8 mouse cellular contexts compared by ENCODE assay signal in genomic region chr11:117780199-117780515, GRCm38 (mm10). TPM values are rescaled to one million over a fixed set of nuclear protein-coding genes. Genes with fewer than 3 reads are reported as not detected.
DNase-seq lines count a peak whose midpoint lies in the region; ATAC-seq and TF ChIP-seq lines count a peak whose summit lies in the region.

No protein-coding gene starts in this region.

- no peak for TF ChIP-seq RAD21 in MEL (IDR thresholded peaks at IDR 0.05; ENCODE audit: low read depth, low read length)

- 1% methylated on average over 17 of the region's 17 CpGs for WGBS in heart, embryonic 14.5 days
- WGBS in hindbrain, embryonic 11.5 days = 1% methylated on average over 17 of the region's 17 CpGs
- 1% methylated on average over 17 of the region's 17 CpGs for WGBS in midbrain, embryonic 10.5 days

- TF ChIP-seq CTCF in MEL (IDR thresholded peaks at IDR 0.05 in 2 of 3, conservative IDR thresholded peaks at IDR 0.05 in 1 of 3; ENCODE audit: control insufficient read depth in 1 of 3, insufficient read depth in 1 of 3, low read depth in 2 of 3, low read length in 3 of 3, poor library complexity in 1 of 3, severe bottlenecking in 1 of 3) = no peak

- H3K27ac ChIP-seq in heart, embryonic 14.5 days (replicated peaks in 1 of 2; ENCODE audit: control insufficient read depth in 1 of 2, insufficient read depth in 1 of 2, low read depth in 2 of 2, low read length in 2 of 2) = peak overlapping the region; percentile 88 to 94
- H3K27ac ChIP-seq in MEL (ENCODE audit: control insufficient read depth, low read depth, low read length) = peak overlapping the region; percentile 96
- H3K27ac ChIP-seq in hindbrain, embryonic 11.5 days (ENCODE audit: low read depth, low read length) = peak overlapping the region; percentile 78
- H3K27ac ChIP-seq in midbrain, embryonic 10.5 days (replicated peaks) = peak overlapping the region; percentile 82

- peaks cover 34% of the 10 kb centered on the region for H3K79me2 ChIP-seq in MEL (ENCODE audit: control insufficient read depth, insufficient read depth, low read length, poor library complexity)

- peak overlapping the region; percentile 100 for H3K4me2 ChIP-seq in heart, embryonic 14.5 days (ENCODE audit: low read length)
- peak overlapping the region; percentile 75 for H3K4me2 ChIP-seq in hindbrain, embryonic 11.5 days (replicated peaks; ENCODE audit: low read depth, low read length)

- peak; percentile 3; the same call in 1 of the 2 replicates for ATAC-seq in heart, embryonic 14.5 days (ENCODE audit: insufficient number of reproducible peaks, insufficient read depth, low FRiP score, low read depth)
- ATAC-seq in hindbrain, embryonic 11.5 days (ENCODE audit: low FRiP score) = 0 out of 2 replicates have a peak, but pooled peaks have one; percentile 15
- ATAC-seq in frontal cortex, adult (ENCODE audit: low TSS enrichment) = no peak

- H3K9me3 ChIP-seq in heart, embryonic 14.5 days (ENCODE audit: control insufficient read depth, low read length) = no peaks in the 10 kb centered on the region
- H3K9me3 ChIP-seq in MEL (replicated peaks; ENCODE audit: insufficient read depth, low read length) = no peaks in the 10 kb centered on the region
- H3K9me3 ChIP-seq in hindbrain, embryonic 11.5 days (ENCODE audit: control insufficient read depth, low read length) = no peaks in the 10 kb centered on the region
- no peaks in the 10 kb centered on the region for H3K9me3 ChIP-seq in midbrain, embryonic 10.5 days (replicated peaks)

- DNase-seq in heart, postnatal 36 days = no peak
- no peak for DNase-seq in MEL (ENCODE audit: low read depth, low spot score)
- DNase-seq in hindbrain, embryonic 11.5 days (ENCODE audit: low spot score) = no peak
- no peak for DNase-seq in midbrain, embryonic 10.5 days (ENCODE audit: low spot score)
- no peak for DNase-seq in right cerebral cortex, postnatal 14 days
- DNase-seq in left cerebral cortex, postnatal 4 days = no peak

- H3K4me1 ChIP-seq in heart, embryonic 14.5 days (ENCODE audit: control insufficient read depth in 2 of 2, insufficient read depth in 2 of 2, low read length in 2 of 2) = peaks cover 29 to 37% of the 10 kb centered on the region in 2 experiments
- H3K4me1 ChIP-seq in MEL (ENCODE audit: control insufficient read depth in 1 of 2, insufficient read depth in 2 of 2, low read length in 2 of 2) = peaks cover 3 to 13% of the 10 kb centered on the region in 2 experiments; a peak in 2 of 4 replicates
- H3K4me1 ChIP-seq in hindbrain, embryonic 11.5 days (replicated peaks; ENCODE audit: control insufficient read depth, insufficient read depth, low read length) = peaks cover 18% of the 10 kb centered on the region
- H3K4me1 ChIP-seq in midbrain, embryonic 10.5 days = peaks cover 55% of the 10 kb centered on the region

- no peak for TF ChIP-seq EP300 in MEL (IDR thresholded peaks at IDR 0.05; ENCODE audit: low read depth in 1 of 2, low read length in 2 of 2)

- H3K4me3 ChIP-seq in heart, embryonic 14.5 days (ENCODE audit: control insufficient read depth in 1 of 2, insufficient read depth in 1 of 2, low read depth in 1 of 2, low read length in 2 of 2) = peak overlapping the region; percentile 51 to 60
- H3K4me3 ChIP-seq in MEL (ENCODE audit: control insufficient read depth in 1 of 2, insufficient read depth in 1 of 2, low read depth in 2 of 2, low read length in 2 of 2) = peak overlapping the region; percentile 67 to 74
- peak overlapping the region; percentile 34 for H3K4me3 ChIP-seq in hindbrain, embryonic 11.5 days (ENCODE audit: low read depth, low read length)
- H3K4me3 ChIP-seq in midbrain, embryonic 10.5 days = peak overlapping the region; percentile 58

- intact Hi-C loops in heart, postnatal 36 days (cut with DNase I) = no loop called here
- intact Hi-C loops in left cerebral cortex, postnatal 4 days (cut with DNase I) = no loop called here

- TF ChIP-seq POLR2A in MEL (IDR thresholded peaks at IDR 0.05; ENCODE audit: control insufficient read depth in 1 of 2, insufficient read depth in 1 of 2, low read depth in 1 of 2, low read length in 2 of 2, poor library complexity in 1 of 2) = no peak

- H3K9ac ChIP-seq in heart, embryonic 14.5 days (ENCODE audit: low read length) = peak overlapping the region; percentile 85
- H3K9ac ChIP-seq in MEL (ENCODE audit: control insufficient read depth, low read depth, low read length, poor library complexity, severe bottlenecking) = peak overlapping the region; percentile 77
- H3K9ac ChIP-seq in hindbrain, embryonic 11.5 days (ENCODE audit: low read depth, low read length) = peak overlapping the region; percentile 68

- no peaks in the 10 kb centered on the region for H3K27me3 ChIP-seq in heart, embryonic 14.5 days (ENCODE audit: control insufficient read depth, insufficient read depth, low read length)
- no peaks in the 10 kb centered on the region for H3K27me3 ChIP-seq in MEL (ENCODE audit: control insufficient read depth in 1 of 2, insufficient read depth in 2 of 2, low read length in 2 of 2)
- peaks cover 38% of the 10 kb centered on the region for H3K27me3 ChIP-seq in hindbrain, embryonic 11.5 days (ENCODE audit: control insufficient read depth, insufficient read depth, low read length)
- peaks cover 74% of the 10 kb centered on the region for H3K27me3 ChIP-seq in midbrain, embryonic 10.5 days (ENCODE audit: low read depth, poor library complexity, severe bottlenecking)

- peaks cover 33% of the 10 kb centered on the region for H3K36me3 ChIP-seq in heart, embryonic 14.5 days (ENCODE audit: control insufficient read depth, insufficient read depth, low read length)
- no peaks in the 10 kb centered on the region for H3K36me3 ChIP-seq in MEL (ENCODE audit: control insufficient read depth in 1 of 2, insufficient read depth in 2 of 2, low read length in 2 of 2)
- no peaks in the 10 kb centered on the region for H3K36me3 ChIP-seq in hindbrain, embryonic 11.5 days (ENCODE audit: control insufficient read depth, insufficient read depth, low read length)
- no peaks in the 10 kb centered on the region for H3K36me3 ChIP-seq in midbrain, embryonic 10.5 days

TF ChIP-seq in MEL, 35 proteins besides CTCF, POLR2A, EP300 and RAD21 (continues in another document):
- TF ChIP-seq NELFE (IDR thresholded peaks at IDR 0.05; ENCODE audit: low read depth, low read length) (no peak), MYC (IDR thresholded peaks at IDR 0.05; ENCODE audit: low read depth, low read length) (no peak), HCFC1 (IDR thresholded peaks at IDR 0.05; ENCODE audit: low read depth, low read length) (no peak), ELF1 (IDR thresholded peaks at IDR 0.05; ENCODE audit: low read depth, low read length) (no peak)

RNA-seq across cellular contexts. Expression of gene Tmc8, which starts 1.7 kb away (rescaled TPM):
- 1.6 and 2.1 TPM in 2 replicates for polyA plus RNA-seq in heart, embryonic 14.5 days (2014; fragmentation: Nextera tagmentation; extraction: Ambion mirVana)
- 1 to 10 TPM; 4.0 to 4.1 TPM for total RNA-seq in heart, postnatal 36 days (2021)
- 15.4 TPM in 2 replicates for total RNA-seq in MEL (2012; rRNA removed)
- polyA plus RNA-seq in MEL (2012; ENCODE audit: insufficient read depth in 1 of 2, insufficient read length in 2 of 2, low read depth in 1 of 2, low replicate concordance in 2 of 2, missing spikeins in 1 of 2) = 10 to 100 TPM in 1 of 2 experiments, not detected in 1; 23.5 TPM
- 0.86 and 0.93 TPM in 2 replicates for polyA plus RNA-seq in hindbrain, embryonic 11.5 days (2014; fragmentation: Nextera tagmentation; extraction: Ambion mirVana)
- 0.78 and 0.93 TPM in 2 replicates for polyA plus RNA-seq in midbrain, embryonic 10.5 days (2016; fragmentation: Nextera tagmentation; extraction: Ambion mirVana)
- 1 to 10 TPM; 1.2 to 1.5 TPM for total RNA-seq in left cerebral cortex, postnatal 4 days (2021)

RNA-seq across cellular contexts. Expression of gene Tmc6, which starts 1.8 kb away (rescaled TPM):
- 18.2 and 22.5 TPM in 2 replicates for polyA plus RNA-seq in heart, embryonic 14.5 days (2014; fragmentation: Nextera tagmentation; extraction: Ambion mirVana)
- total RNA-seq in heart, postnatal 36 days (2021) = 10 to 100 TPM; 11.2 to 18.4 TPM
- total RNA-seq in MEL (2012; rRNA removed) = 52.0 and 61.2 TPM in 2 replicates
- 10 to 100 TPM in 1 of 2 experiments, not detected in 1; 48.8 TPM for polyA plus RNA-seq in MEL (2012; ENCODE audit: insufficient read depth in 1 of 2, insufficient read length in 2 of 2, low read depth in 1 of 2, low replicate concordance in 2 of 2, missing spikeins in 1 of 2)
- polyA plus RNA-seq in hindbrain, embryonic 11.5 days (2014; fragmentation: Nextera tagmentation; extraction: Ambion mirVana) = 8.1 and 9.5 TPM in 2 replicates
- polyA plus RNA-seq in midbrain, embryonic 10.5 days (2016; fragmentation: Nextera tagmentation; extraction: Ambion mirVana) = 10.1 and 10.5 TPM in 2 replicates
- total RNA-seq in left cerebral cortex, postnatal 4 days (2021) = 1 to 10 TPM; 3.5 TPM

RNA-seq across cellular contexts. Expression of gene 6030468B19Rik, which starts 17.3 kb away (rescaled TPM):
- polyA plus RNA-seq in heart, embryonic 14.5 days (2014; fragmentation: Nextera tagmentation; extraction: Ambion mirVana) = 0.19 and 0.44 TPM in 2 replicates
- total RNA-seq in heart, postnatal 36 days (2021) = not detected
- total RNA-seq in MEL (2012; rRNA removed) = 1.1 and 2.7 TPM in 2 replicates
- polyA plus RNA-seq in MEL (2012; ENCODE audit: insufficient read depth in 1 of 2, insufficient read length in 2 of 2, low read depth in 1 of 2, low replicate concordance in 2 of 2, missing spikeins in 1 of 2) = 1 to 10 TPM in 1 of 2 experiments, not detected in 1; 5.1 TPM
- 1.5 TPM in 1 of 2 replicates, not detected in the other for polyA plus RNA-seq in hindbrain, embryonic 11.5 days (2014; fragmentation: Nextera tagmentation; extraction: Ambion mirVana)
- 1.4 and 2.2 TPM in 2 replicates for polyA plus RNA-seq in midbrain, embryonic 10.5 days (2016; fragmentation: Nextera tagmentation; extraction: Ambion mirVana)
- not detected for total RNA-seq in left cerebral cortex, postnatal 4 days (2021)

RNA-seq across cellular contexts. Expression of gene Gm20708, which starts 29.3 kb away (rescaled TPM):
- polyA plus RNA-seq in heart, embryonic 14.5 days (2014; fragmentation: Nextera tagmentation; extraction: Ambion mirVana) = 0.71 and 1.0 TPM in 2 replicates
- total RNA-seq in heart, postnatal 36 days (2021) = 1 to 10 TPM in 1 of 2 experiments, not detected in 1; 1.1 TPM
- total RNA-seq in MEL (2012; rRNA removed) = 0.46 and 0.85 TPM in 2 replicates
- polyA plus RNA-seq in MEL (2012; ENCODE audit: insufficient read depth in 1 of 2, insufficient read length in 2 of 2, low read depth in 1 of 2, low replicate concordance in 2 of 2, missing spikeins in 1 of 2) = under 1 TPM in 1 of 2 experiments, not detected in 1; 0.70 TPM
- polyA plus RNA-seq in hindbrain, embryonic 11.5 days (2014; fragmentation: Nextera tagmentation; extraction: Ambion mirVana) = 0.83 and 1.2 TPM in 2 replicates
- 0.14 and 0.58 TPM in 2 replicates for polyA plus RNA-seq in midbrain, embryonic 10.5 days (2016; fragmentation: Nextera tagmentation; extraction: Ambion mirVana)
- total RNA-seq in left cerebral cortex, postnatal 4 days (2021) = 1 to 10 TPM; 4.4 to 5.1 TPM

RNA-seq across cellular contexts. Expression of gene Syngr2, which starts 29.3 kb away (rescaled TPM):
- 99.4 and 102 TPM in 2 replicates for polyA plus RNA-seq in heart, embryonic 14.5 days (2014; fragmentation: Nextera tagmentation; extraction: Ambion mirVana)
- total RNA-seq in heart, postnatal 36 days (2021) = 100 to 1,000 TPM; 109 to 119 TPM
- total RNA-seq in MEL (2012; rRNA removed) = 160 and 189 TPM in 2 replicates
- polyA plus RNA-seq in MEL (2012; ENCODE audit: insufficient read depth in 1 of 2, insufficient read length in 2 of 2, low read depth in 1 of 2, low replicate concordance in 2 of 2, missing spikeins in 1 of 2) = 100 to 1,000 TPM in 1 of 2 experiments, not detected in 1; 384 TPM
- polyA plus RNA-seq in hindbrain, embryonic 11.5 days (2014; fragmentation: Nextera tagmentation; extraction: Ambion mirVana) = 28.0 and 33.7 TPM in 2 replicates
- 36.2 and 39.4 TPM in 2 replicates for polyA plus RNA-seq in midbrain, embryonic 10.5 days (2016; fragmentation: Nextera tagmentation; extraction: Ambion mirVana)
- 10 to 100 TPM in 1 of 2 experiments, 1 to 10 TPM in 1; 9.2 to 14.1 TPM for total RNA-seq in left cerebral cortex, postnatal 4 days (2021)
